Comparison of ENCODE assay signal across 8 mouse cellular contexts in genomic region chr10:81036988-81037580, GRCm38 (mm10). TPM values are rescaled to one million over a fixed set of nuclear protein-coding genes. Genes with fewer than 3 reads are reported as not detected.
DNase-seq lines count a peak whose midpoint lies in the region; ATAC-seq lines count a peak whose summit lies in the region.

TSS of gene Slc39a3 (minus strand) at chr10:81037426.

- H3K27ac ChIP-seq in heart, embryonic 10.5 days: peak within 1 kb of the TSS; percentile 85
- H3K27ac ChIP-seq in kidney, embryonic 15.5 days: peak within 1 kb of the TSS; percentile 66; the same call in 1 of the 2 replicates

- under 1% methylated on average over 35 of the region's 35 CpGs for WGBS in heart, embryonic 10.5 days
- 1% methylated on average over 35 of the region's 35 CpGs for WGBS in kidney, embryonic 15.5 days

- H3K4me3 ChIP-seq in heart, embryonic 10.5 days: peak within 1 kb of the TSS; percentile 79
- peak within 1 kb of the TSS; percentile 83 for H3K4me3 ChIP-seq in kidney, embryonic 15.5 days (replicated peaks)

- peaks cover 10% of the 10 kb centered on the region; the same call in 1 of the 2 replicates for H3K4me1 ChIP-seq in heart, embryonic 10.5 days
- H3K4me1 ChIP-seq in kidney, embryonic 15.5 days: peaks cover 6% of the 10 kb centered on the region; the same call in 1 of the 2 replicates

- peak within 1 kb of the TSS; percentile 69 for H3K9ac ChIP-seq in kidney, embryonic 15.5 days

- peak within 1 kb of the TSS; percentile 72 for H3K4me2 ChIP-seq in kidney, embryonic 15.5 days

- ATAC-seq in erythroblast, adult 5-6 weeks (replicated peaks; ENCODE audit: low FRiP score, poor library complexity, severe bottlenecking): peak; percentile 93
- peak; percentile 99 for ATAC-seq in kidney, embryonic 15.5 days (replicated peaks; ENCODE audit: low FRiP score)
- peak; percentile 99 for ATAC-seq in monocyte, adult 5-6 weeks (replicated peaks; ENCODE audit: insufficient number of reproducible peaks, low FRiP score, low TSS enrichment, poor library complexity, severe bottlenecking)

- DNase-seq in B cell, adult 2 months: peak; percentile 96 to 97
- DNase-seq in brain, adult 2 months (ENCODE audit: low read depth, low spot score): peak; percentile 100
- DNase-seq in heart, embryonic 10.5 days (ENCODE audit: low spot score): peak; percentile 99
- DNase-seq in liver: peak; percentile 96
- DNase-seq in spleen, postnatal 4 days (ENCODE audit: low spot score in 2 of 2): peak; percentile 97 to 99

- H3K27me3 ChIP-seq in heart, embryonic 10.5 days (ENCODE audit: insufficient read depth, poor library complexity, severe bottlenecking): no peaks in the 10 kb centered on the region
- H3K27me3 ChIP-seq in kidney, embryonic 15.5 days: no peaks in the 10 kb centered on the region

- no peaks in the 10 kb centered on the region for H3K9me3 ChIP-seq in heart, embryonic 10.5 days
- H3K9me3 ChIP-seq in kidney, embryonic 15.5 days (replicated peaks): no peaks in the 10 kb centered on the region

- H3K36me3 ChIP-seq in heart, embryonic 10.5 days: no peaks in the 10 kb centered on the region
- H3K36me3 ChIP-seq in kidney, embryonic 15.5 days: peaks cover 12% of the 10 kb centered on the region; the same call in 1 of the 2 replicates

RNA-seq across cellular contexts. Expression of gene Slc39a3, which starts in this region (rescaled TPM):
- 2.1 and 2.5 TPM in 2 replicates for total RNA-seq in erythroblast, adult 5-6 weeks (2015; ENCODE audit: low replicate concordance)
- total RNA-seq in erythroblast, adult 5-6 weeks (2017; ENCODE audit: low replicate concordance): 2.7 and 3.8 TPM in 2 replicates
- polyA plus RNA-seq in heart, embryonic 10.5 days (2016; fragmentation: Nextera tagmentation; extraction: Ambion mirVana): 8.9 and 10.7 TPM in 2 replicates
- polyA plus RNA-seq in kidney, embryonic 15.5 days (2015; fragmentation: Nextera tagmentation; extraction: Ambion mirVana): 13.7 and 16.3 TPM in 2 replicates
- 4.5 to 9.9 TPM (median 7.3 TPM) in 3 replicates for total RNA-seq in monocyte, adult 5-6 weeks (2017)

Comparison
In these comparisons a context has a peak if more than half of its experiments do, and no peak if none do; other contexts are left out.
1. Peak in every context shown above with its lines: DNase-seq, ATAC-seq, H3K4me3 ChIP-seq and H3K27ac ChIP-seq.